Mouse (Mus musculus): Measurements from ENCODE around the gene Nppb.

GRCm38 (mm10) chr4:148015418-148015817, 29.8 kb downstream of the Nppb start:
- no peak for TF ChIP-seq GATA1 (IDR thresholded peaks at IDR 0.05; ENCODE audit: borderline replicate concordance, low read length)
- no peak for TF ChIP-seq FLI1 (IDR thresholded peaks at IDR 0.05; ENCODE audit: low read length)

Measured in megakaryocyte, embryonic 14.5 days (primary cell).